Mouse (Mus musculus) bone marrow, adult 2 months (tissue): ENCODE measurements around the gene Akap9.

ENCODE experiments used
- CTCF ChIP-seq: fragments of 200-500 bp; IDR thresholded peaks from 2 replicates; pipeline ENCODE4 v1.5.1; 2011; ENCODE audit warnings: low read length, control low read depth; ENCODE audit not compliant: control insufficient read depth, insufficient read depth
- POLR2A ChIP-seq: fragments of 200-500 bp; IDR thresholded peaks from 2 replicates; pipeline ENCODE4 v1.6.1; 2011; ENCODE audit warnings: low read depth, mild to moderate bottlenecking, control low read depth, low read length, borderline replicate concordance; ENCODE audit not compliant: control insufficient read depth

DNA sequence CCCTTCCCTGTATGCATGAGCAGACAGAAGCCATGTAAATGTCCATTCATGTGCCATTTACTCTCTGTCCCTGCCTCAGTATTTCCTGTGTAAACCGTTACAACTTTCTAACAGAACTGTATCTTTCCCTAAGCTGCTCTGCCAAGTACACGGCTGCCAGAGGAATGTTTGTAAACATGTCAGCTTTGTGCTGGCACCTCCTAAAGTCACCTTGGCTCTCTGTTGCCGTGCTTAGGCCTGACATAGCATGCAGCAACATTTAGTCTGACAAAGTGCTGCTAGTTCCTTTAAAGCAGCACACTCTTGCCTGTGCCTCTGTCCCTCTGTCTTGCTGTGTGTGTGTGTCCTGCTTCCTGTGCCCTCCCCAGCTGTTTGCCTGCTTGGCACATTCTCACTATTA is 139.3 kb downstream of the Akap9 start:
- TF ChIP-seq POLR2A (no peak), CTCF (no peak)
